11 mouse cellular contexts compared by ENCODE assay signal in genomic region chr17:78809019-78809418, GRCm38 (mm10). TPM values are rescaled to one million over a fixed set of nuclear protein-coding genes. Genes with fewer than 3 reads are reported as not detected.
DNase-seq lines count a peak whose midpoint lies in the region; ATAC-seq lines count a peak whose summit lies in the region.
"Had no signal": no experiment of that assay in that cellular context is flagged by ENCODE, and none has a peak within 500 bp of the region (broad histone marks: within the 10 kb centered on the region; RNA-seq: fewer than 3 reads in every experiment).

No protein-coding gene starts in this region.

- peak overlapping the region; percentile 62; the same call in 1 of the 2 replicates for H3K27ac ChIP-seq in heart, embryonic 13.5 days (replicated peaks)
- H3K27ac ChIP-seq in heart, embryonic 11.5 days (ENCODE audit: low read depth, low read length) = no peak overlapping the region
- no peak overlapping the region for H3K27ac ChIP-seq in forebrain, embryonic 16.5 days (ENCODE audit: low read length)
- no peak overlapping the region for H3K27ac ChIP-seq in intestine, embryonic 16.5 days (ENCODE audit: low read length)
- H3K27ac ChIP-seq: embryonic facial prominence, embryonic 12.5 days had no signal

- H3K9me3 ChIP-seq in heart, embryonic 13.5 days = no peaks in the 10 kb centered on the region
- no peaks in the 10 kb centered on the region for H3K9me3 ChIP-seq in heart, embryonic 11.5 days (replicated peaks; ENCODE audit: control insufficient read depth, low read length)
- H3K9me3 ChIP-seq in forebrain, embryonic 16.5 days (ENCODE audit: control insufficient read depth, low read length) = no peaks in the 10 kb centered on the region
- no peaks in the 10 kb centered on the region for H3K9me3 ChIP-seq in intestine, embryonic 16.5 days (ENCODE audit: control insufficient read depth, low read length)
- H3K9me3 ChIP-seq: embryonic facial prominence, embryonic 12.5 days had no signal

- H3K4me3 ChIP-seq in heart, embryonic 13.5 days = no peak overlapping the region
- no peak overlapping the region for H3K4me3 ChIP-seq in heart, embryonic 11.5 days (ENCODE audit: low read depth, low read length)
- H3K4me3 ChIP-seq in forebrain, embryonic 16.5 days (replicated peaks; ENCODE audit: low read length) = no peak overlapping the region
- no peak overlapping the region for H3K4me3 ChIP-seq in intestine, embryonic 16.5 days (ENCODE audit: low read length)
- H3K4me3 ChIP-seq: embryonic facial prominence, embryonic 12.5 days had no signal

- H3K36me3 ChIP-seq in heart, embryonic 13.5 days = peaks cover 69% of the 10 kb centered on the region
- H3K36me3 ChIP-seq in heart, embryonic 11.5 days (ENCODE audit: control insufficient read depth, insufficient read depth, low read length) = peaks cover 11% of the 10 kb centered on the region
- peaks cover 20% of the 10 kb centered on the region for H3K36me3 ChIP-seq in forebrain, embryonic 16.5 days (ENCODE audit: control insufficient read depth, insufficient read depth)
- no peaks in the 10 kb centered on the region for H3K36me3 ChIP-seq in intestine, embryonic 16.5 days (ENCODE audit: control insufficient read depth, insufficient read depth, low read length)

- no peaks in the 10 kb centered on the region for H3K4me1 ChIP-seq in heart, embryonic 13.5 days
- no peaks in the 10 kb centered on the region for H3K4me1 ChIP-seq in heart, embryonic 11.5 days (ENCODE audit: control insufficient read depth, insufficient read depth, low read length)
- H3K4me1 ChIP-seq in forebrain, embryonic 16.5 days (replicated peaks; ENCODE audit: control insufficient read depth, insufficient read depth, low read length) = no peaks in the 10 kb centered on the region
- H3K4me1 ChIP-seq in intestine, embryonic 16.5 days (ENCODE audit: control insufficient read depth, insufficient read depth, low read length) = no peaks in the 10 kb centered on the region
- H3K4me1 ChIP-seq: embryonic facial prominence, embryonic 12.5 days had no signal

- H3K4me2 ChIP-seq in heart, embryonic 13.5 days = no peak overlapping the region
- H3K4me2 ChIP-seq in heart, embryonic 11.5 days = no peak overlapping the region
- no peak overlapping the region for H3K4me2 ChIP-seq in forebrain, embryonic 16.5 days (ENCODE audit: low read length)
- no peak overlapping the region for H3K4me2 ChIP-seq in intestine, embryonic 16.5 days (ENCODE audit: low read depth, low read length)
- H3K4me2 ChIP-seq: embryonic facial prominence, embryonic 12.5 days had no signal

- no peak overlapping the region for H3K9ac ChIP-seq in heart, embryonic 13.5 days
- no peak overlapping the region for H3K9ac ChIP-seq in heart, embryonic 11.5 days (ENCODE audit: low read depth, low read length)
- no peak overlapping the region for H3K9ac ChIP-seq in forebrain, embryonic 16.5 days (replicated peaks; ENCODE audit: low read depth, low read length)
- no peak overlapping the region for H3K9ac ChIP-seq in intestine, embryonic 16.5 days (ENCODE audit: low read depth, low read length)
- H3K9ac ChIP-seq: embryonic facial prominence, embryonic 12.5 days had no signal

- no peak for ATAC-seq in heart, embryonic 13.5 days (ENCODE audit: extremely low read depth, insufficient number of reproducible peaks, low FRiP score, low TSS enrichment)
- ATAC-seq in heart, embryonic 11.5 days (replicated peaks; ENCODE audit: insufficient number of reproducible peaks, low FRiP score, low TSS enrichment) = no peak
- ATAC-seq in forebrain, embryonic 16.5 days = peak; percentile 54; the same call in 1 of the 2 replicates
- ATAC-seq in intestine, embryonic 16.5 days = no peak

- DNase-seq in 3T3-L1 (ENCODE audit: low read depth, low spot score) (peak; percentile 60), MN1 (ENCODE audit: low spot score) (peak; percentile 19)
- DNase-seq in urinary bladder, postnatal 36 days (ENCODE audit: low spot score in 2 of 2) = no peak
- DNase-seq in ovary, postnatal 10 days (ENCODE audit: low spot score) = no peak
- DNase-seq: kidney, adult 8-10 months; lung, adult 2 months had no signal

- H3K27me3 ChIP-seq in heart, embryonic 13.5 days (replicated peaks) = no peaks in the 10 kb centered on the region
- H3K27me3 ChIP-seq in heart, embryonic 11.5 days (ENCODE audit: control insufficient read depth, insufficient read depth, low read length) = no peaks in the 10 kb centered on the region
- no peaks in the 10 kb centered on the region for H3K27me3 ChIP-seq in forebrain, embryonic 16.5 days (replicated peaks; ENCODE audit: control insufficient read depth, insufficient read depth, low read length)
- no peaks in the 10 kb centered on the region for H3K27me3 ChIP-seq in intestine, embryonic 16.5 days (replicated peaks; ENCODE audit: control insufficient read depth, insufficient read depth, low read length)
- H3K27me3 ChIP-seq: embryonic facial prominence, embryonic 12.5 days had no signal

RNA-seq across cellular contexts. Expression of gene Heatr5b, which starts 26.1 kb away (rescaled TPM):
- 16.0 and 18.8 TPM in 2 replicates for polyA plus RNA-seq in heart, embryonic 13.5 days (2015; fragmentation: Nextera tagmentation; extraction: Ambion mirVana)
- 16.9 and 18.7 TPM in 2 replicates for polyA plus RNA-seq in heart, embryonic 11.5 days (2014; fragmentation: Nextera tagmentation; extraction: Ambion mirVana)
- 24.8 and 27.5 TPM in 2 replicates for polyA plus RNA-seq in forebrain, embryonic 16.5 days (2015; fragmentation: Nextera tagmentation; extraction: Ambion mirVana)
- 9.6 and 12.1 TPM in 2 replicates for polyA plus RNA-seq in intestine, embryonic 16.5 days (2015; fragmentation: Nextera tagmentation; extraction: Ambion mirVana)

RNA-seq across cellular contexts. Expression of gene Gpatch11, which starts 26.3 kb away (rescaled TPM):
- 33.1 and 35.7 TPM in 2 replicates for polyA plus RNA-seq in heart, embryonic 13.5 days (2015; fragmentation: Nextera tagmentation; extraction: Ambion mirVana)
- polyA plus RNA-seq in heart, embryonic 11.5 days (2014; fragmentation: Nextera tagmentation; extraction: Ambion mirVana) = 31.8 and 32.5 TPM in 2 replicates
- 49.5 and 53.5 TPM in 2 replicates for polyA plus RNA-seq in forebrain, embryonic 16.5 days (2015; fragmentation: Nextera tagmentation; extraction: Ambion mirVana)
- 47.1 and 50.4 TPM in 2 replicates for polyA plus RNA-seq in intestine, embryonic 16.5 days (2015; fragmentation: Nextera tagmentation; extraction: Ambion mirVana)

Comparison
In these comparisons a context has a peak if more than half of its experiments do, and no peak if none do; other contexts are left out.
1. DNase-seq: peak in 3T3-L1 (single experiment) and MN1 (single experiment); none in urinary bladder, postnatal 36 days (0 of 2) and ovary, postnatal 10 days (single experiment).